Mouse (Mus musculus) small intestine, adult 2 months (tissue): ENCODE data around the gene 2300002M23Rik. TPM values are rescaled to one million over a fixed set of nuclear protein-coding genes. Genes with fewer than 3 reads are reported as not detected.

Experiments
- H3K27ac ChIP-seq: fragments of 200-500 bp; 2 replicates; pipeline ENCODE4 v1.5.1; 2012; ENCODE audit warnings: low read depth, low read length, control low read depth, inconsistent platforms; ENCODE audit not compliant: insufficient read depth
- H3K27me3 ChIP-seq: fragments of 200-500 bp; 2 replicates; pipeline ENCODE4 v1.6.1; 2012; ENCODE audit warnings: mild to moderate bottlenecking, moderate library complexity, low read length, inconsistent platforms; ENCODE audit not compliant: control insufficient read depth, insufficient read depth
- H3K36me3 ChIP-seq: fragments of 200-500 bp; 2 replicates; pipeline ENCODE4 v1.6.1; 2012; ENCODE audit warnings: mild to moderate bottlenecking, low read length, control low read depth, inconsistent platforms; ENCODE audit not compliant: control insufficient read depth, insufficient read depth
- H3K4me1 ChIP-seq: fragments of 200-500 bp; 2 replicates; pipeline ENCODE4 v1.6.1; 2012; ENCODE audit warnings: low read length, inconsistent platforms, mixed read lengths; ENCODE audit not compliant: control insufficient read depth, insufficient read depth, insufficient read length
- H3K4me3 ChIP-seq: fragments of 200-500 bp; 2 replicates; pipeline ENCODE4 v1.5.1; 2012; ENCODE audit warnings: low read depth, mild to moderate bottlenecking, control low read depth, inconsistent platforms, low read length, moderate library complexity
- CTCF ChIP-seq: fragments of 200-500 bp; IDR thresholded peaks from 2 replicates; pipeline ENCODE4 v1.5.1; 2012; ENCODE audit warnings: low read depth, mild to moderate bottlenecking, control low read depth, inconsistent platforms, low read length, moderate library complexity, mixed read lengths; ENCODE audit not compliant: insufficient replicate concordance, insufficient read length; ENCODE audit errors: extremely low read depth
- POLR2A ChIP-seq: fragments of 200-500 bp; IDR thresholded peaks from 2 replicates; pipeline ENCODE4 v1.6.1; 2012; ENCODE audit warnings: low read depth, mild to moderate bottlenecking, control low read depth, inconsistent platforms, low read length, moderate library complexity
- WGBS: fragments of 180-500 bp; shearing (Covaris S2); methylation state at CpG from one replicate; pipeline ENCODE4 v1.1.7; 2018; 5-methylcytosine and 5-hydroxymethylcytosine counted together
- polyA plus RNA-seq: library from polyadenylated mRNA; depleted of rRNA; stranded (reverse); fragments of >200 nt; gene quantifications from 2 replicates; pipeline ENCODE4 v1.2.3, GENCODE M21; 2012

The 2300002M23Rik gene
- polyA plus RNA-seq, 1 experiment, result not detected

DNA sequence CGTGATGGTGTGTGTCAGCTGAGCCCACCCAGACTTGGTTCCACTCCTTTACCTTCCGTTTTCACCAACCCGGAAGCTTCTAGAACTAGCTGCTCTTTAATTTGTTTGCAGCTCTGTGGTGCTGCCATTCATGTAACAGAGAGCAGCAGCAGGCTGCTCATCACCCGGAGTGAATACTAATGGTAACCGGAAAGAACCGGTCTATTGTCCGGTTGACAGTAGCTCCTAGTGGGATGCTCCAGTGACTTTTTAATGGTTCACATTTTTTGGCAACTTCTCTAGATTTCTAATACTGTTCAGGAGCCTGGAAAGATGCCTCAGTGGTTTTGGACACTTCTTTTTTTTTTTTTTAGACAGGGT is 23.9 kb downstream of the 2300002M23Rik start:
- 0 out of 2 replicates have a peak, but pooled peaks cover 4% of the 10 kb centered on the region for H3K4me1 ChIP-seq
- no peak overlapping the region for H3K4me3 ChIP-seq
- H3K36me3 ChIP-seq, result no peaks in the 10 kb centered on the region
- peaks cover 3% of the 10 kb centered on the region; the same call in 1 of the 2 replicates for H3K27me3 ChIP-seq
- TF ChIP-seq POLR2A (no peak), CTCF (no peak)
- no peak overlapping the region for H3K27ac ChIP-seq
- 76% methylated on average over 7 of the region's 7 CpGs for WGBS

- no peak overlapping the region for H3K27ac ChIP-seq
- 74% methylated on average over 15 of the region's 15 CpGs for WGBS
- H3K4me3 ChIP-seq, result no peak overlapping the region
- TF ChIP-seq POLR2A (no peak), CTCF (no peak)
- no peaks in the 10 kb centered on the region for H3K36me3 ChIP-seq
- 0 out of 2 replicates have a peak, but pooled peaks cover 4% of the 10 kb centered on the region for H3K4me1 ChIP-seq
- peaks cover 3% of the 10 kb centered on the region; the same call in 1 of the 2 replicates for H3K27me3 ChIP-seq
Observed at GRCm38 (mm10) chr17:35591731-35592130, 24.5 kb downstream of the 2300002M23Rik start.

- WGBS, result 81% methylated on average over 9 of the region's 9 CpGs
- H3K4me3 ChIP-seq, result no peak overlapping the region
- 0 out of 2 replicates have a peak, but pooled peaks cover 4% of the 10 kb centered on the region for H3K4me1 ChIP-seq
- no peak overlapping the region for H3K27ac ChIP-seq
- H3K36me3 ChIP-seq, result no peaks in the 10 kb centered on the region
- TF ChIP-seq CTCF, result no peak
- no peak for TF ChIP-seq POLR2A
- H3K27me3 ChIP-seq, result peaks cover 3% of the 10 kb centered on the region; the same call in 1 of the 2 replicates
Observed at GRCm38 (mm10) chr17:35592131-35592530, 24.9 kb downstream of the 2300002M23Rik start.

GRCm38 (mm10) chr17:35593786-35594185 is 26.5 kb downstream of the 2300002M23Rik start:
- Histone ChIP-seq H3K27me3 (peaks cover 3% of the 10 kb centered on the region; the same call in 1 of the 2 replicates), H3K4me1 (0 out of 2 replicates have a peak, but pooled peaks cover 4% of the 10 kb centered on the region), H3K36me3 (no peaks in the 10 kb centered on the region), H3K27ac (no peak overlapping the region), H3K4me3 (no peak overlapping the region)
- TF ChIP-seq POLR2A, result no peak
- no peak for TF ChIP-seq CTCF
- 20% methylated on average over 4 of the region's 4 CpGs for WGBS

GRCm38 (mm10) chr17:35594456-35594855 is 27.2 kb downstream of the 2300002M23Rik start:
- no peak for TF ChIP-seq CTCF
- no peak for TF ChIP-seq POLR2A

DNA sequence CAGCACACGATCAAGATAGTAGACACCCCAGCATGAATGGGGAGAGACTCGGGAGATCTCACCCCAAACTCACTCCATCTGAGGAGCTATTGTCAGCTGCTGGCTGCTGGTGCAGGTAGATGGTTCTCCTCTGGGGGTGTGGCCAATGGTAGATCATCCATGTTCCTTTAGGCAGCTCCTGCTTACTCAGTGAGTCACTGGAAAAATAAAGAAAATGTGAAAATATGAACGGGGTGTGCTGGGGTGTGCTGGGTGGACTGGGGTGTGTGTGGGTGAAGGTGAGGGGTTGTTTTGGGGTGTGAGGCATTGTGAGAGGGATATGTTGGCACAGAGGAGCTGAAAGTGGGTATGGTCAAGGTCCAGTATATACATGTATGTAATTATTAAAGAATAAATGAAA is 30.1 kb downstream of the 2300002M23Rik start:
- 81% methylated on average over 3 of the region's 3 CpGs for WGBS
- TF ChIP-seq CTCF (no peak), POLR2A (no peak)
- H3K27me3 ChIP-seq, result peaks cover 3% of the 10 kb centered on the region; the same call in 1 of the 2 replicates
- no peak overlapping the region for H3K27ac ChIP-seq
- no peak overlapping the region for H3K4me3 ChIP-seq
- H3K36me3 ChIP-seq, result no peaks in the 10 kb centered on the region
- no peaks in the 10 kb centered on the region for H3K4me1 ChIP-seq

More at GRCm38 (mm10) chr17:35594456-35594855, 27.2 kb downstream of the 2300002M23Rik start:
- Histone ChIP-seq H3K36me3 (no peaks in the 10 kb centered on the region), H3K27ac (no peak overlapping the region), H3K4me1 (0 out of 2 replicates have a peak, but pooled peaks cover 4% of the 10 kb centered on the region), H3K27me3 (peaks cover 3% of the 10 kb centered on the region; the same call in 1 of the 2 replicates), H3K4me3 (no peak overlapping the region)
- WGBS, result 86% methylated on average over 7 of the region's 7 CpGs

GRCm38 (mm10) chr17:35601249-35601648 is 34.0 kb downstream of the 2300002M23Rik start, which contains the start of gene Sfta2:
TSS of gene Sfta2 (plus strand) at chr17:35601549.
- no peak within 1 kb of the TSS for H3K27ac ChIP-seq
- WGBS, result 22% methylated on average over 2 of the region's 2 CpGs
- TF ChIP-seq POLR2A (no peak), CTCF (no peak)
- H3K27me3 ChIP-seq, result no peaks in the 10 kb centered on the region; the same call in 1 of the 2 replicates
- H3K4me1 ChIP-seq, result no peaks in the 10 kb centered on the region
- no peak within 1 kb of the TSS for H3K4me3 ChIP-seq
- no peaks in the 10 kb centered on the region for H3K36me3 ChIP-seq
